Mouse (Mus musculus): ENCODE measurements around the gene Col6a3. TPM values are rescaled to one million over a fixed set of nuclear protein-coding genes. Genes with fewer than 3 reads are reported as not detected.

The Col6a3 gene
- polyA plus RNA-seq, 1 experiment from 2014 or later = 2.9 TPM

DNA sequence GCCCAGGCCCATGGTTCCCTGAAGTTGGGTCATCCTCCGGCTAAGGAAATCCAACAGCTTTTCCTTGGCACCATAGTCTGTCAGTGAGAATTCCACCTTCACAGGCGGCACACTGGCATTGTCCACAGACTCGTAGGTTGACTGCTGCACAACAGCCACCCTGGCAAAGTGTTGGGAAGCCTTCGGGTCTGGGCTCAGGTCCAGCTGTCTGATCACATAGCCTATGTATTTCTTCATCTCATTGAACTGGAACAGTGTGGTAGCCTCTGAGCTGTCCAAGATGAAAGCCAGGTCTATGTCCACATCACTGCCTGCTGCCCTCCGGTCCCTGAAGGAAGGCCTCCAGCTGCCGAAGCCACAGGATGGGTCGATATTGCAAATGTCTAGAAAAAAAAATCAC is 64.7 kb downstream of the Col6a3 start:
- Histone ChIP-seq H3K4me1 (ENCODE audit: control insufficient read depth, insufficient read depth, low read length) (0 out of 2 replicates have a peak, but pooled peaks cover 2% of the 10 kb centered on the region), H3K9me3 (replicated peaks; ENCODE audit: control insufficient read depth, low read length) (no peaks in the 10 kb centered on the region), H3K36me3 (ENCODE audit: control insufficient read depth, insufficient read depth, low read length) (no peaks in the 10 kb centered on the region), H3K27me3 (replicated peaks; ENCODE audit: control insufficient read depth, insufficient read depth, low read length) (no peaks in the 10 kb centered on the region), H3K27ac (ENCODE audit: low read depth, low read length) (no peak overlapping the region), H3K9ac (ENCODE audit: low read length) (no peak overlapping the region), H3K4me2 (ENCODE audit: low read length) (no peak overlapping the region), H3K4me3 (ENCODE audit: low read depth, low read length) (no peak overlapping the region)
- DNase-seq (ENCODE audit: low spot score) (no peak), ATAC-seq (no peak)
- 87% methylated on average over 7 of the region's 7 CpGs for WGBS

DNA sequence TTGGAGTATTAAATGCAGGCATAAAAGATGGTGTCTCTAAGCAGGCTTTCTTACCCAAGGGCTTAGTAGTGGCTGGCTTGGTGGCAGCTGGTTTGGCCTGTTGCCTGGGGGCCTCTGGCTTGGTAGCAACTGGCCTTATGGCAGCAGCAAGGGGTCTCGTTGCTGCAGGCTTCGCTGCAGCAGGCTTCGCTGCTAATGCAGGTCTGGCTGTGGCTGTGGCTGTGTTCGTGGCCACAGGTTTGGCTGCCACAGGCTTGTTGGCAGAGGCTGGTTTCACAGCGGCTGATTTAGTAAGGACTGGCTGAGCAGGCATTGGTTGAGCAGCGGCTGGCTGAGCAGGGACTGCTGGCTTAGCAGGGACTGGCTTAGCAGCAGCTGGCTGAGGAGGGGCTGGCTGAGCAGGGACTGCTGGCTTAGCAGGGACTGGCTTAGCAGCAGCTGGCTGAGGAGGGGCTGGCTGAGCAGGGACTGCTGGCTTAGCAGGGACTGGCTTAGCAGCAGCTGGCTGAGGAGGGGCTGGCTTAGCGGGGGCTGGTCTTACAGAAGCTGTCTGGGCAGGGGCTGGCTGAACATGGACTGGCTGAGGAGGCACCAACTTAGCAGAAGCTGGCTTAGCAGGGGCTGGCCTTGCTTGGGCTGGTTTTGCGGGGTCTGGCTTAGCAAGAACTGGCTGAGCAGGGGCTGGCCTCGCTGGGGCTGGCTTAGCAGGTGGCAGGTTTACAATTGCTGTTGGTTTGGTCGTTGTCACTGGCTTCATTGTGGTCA is 68.1 kb downstream of the Col6a3 start:
- ATAC-seq (peak; percentile 71; the same call in 1 of the 2 replicates), DNase-seq (ENCODE audit: low spot score) (peak; percentile 51)
- Histone ChIP-seq H3K9me3 (replicated peaks; ENCODE audit: control insufficient read depth, low read length) (no peaks in the 10 kb centered on the region), H3K4me1 (ENCODE audit: control insufficient read depth, insufficient read depth, low read length) (0 out of 2 replicates have a peak, but pooled peaks cover 2% of the 10 kb centered on the region), H3K27me3 (replicated peaks; ENCODE audit: control insufficient read depth, insufficient read depth, low read length) (no peaks in the 10 kb centered on the region), H3K9ac (ENCODE audit: low read length) (no peak overlapping the region), H3K4me3 (ENCODE audit: low read depth, low read length) (no peak overlapping the region), H3K4me2 (ENCODE audit: low read length) (no peak overlapping the region), H3K36me3 (ENCODE audit: control insufficient read depth, insufficient read depth, low read length) (no peaks in the 10 kb centered on the region), H3K27ac (ENCODE audit: low read depth, low read length) (no peak overlapping the region)
- WGBS = 14% methylated on average over 10 of the region's 10 CpGs

DNA sequence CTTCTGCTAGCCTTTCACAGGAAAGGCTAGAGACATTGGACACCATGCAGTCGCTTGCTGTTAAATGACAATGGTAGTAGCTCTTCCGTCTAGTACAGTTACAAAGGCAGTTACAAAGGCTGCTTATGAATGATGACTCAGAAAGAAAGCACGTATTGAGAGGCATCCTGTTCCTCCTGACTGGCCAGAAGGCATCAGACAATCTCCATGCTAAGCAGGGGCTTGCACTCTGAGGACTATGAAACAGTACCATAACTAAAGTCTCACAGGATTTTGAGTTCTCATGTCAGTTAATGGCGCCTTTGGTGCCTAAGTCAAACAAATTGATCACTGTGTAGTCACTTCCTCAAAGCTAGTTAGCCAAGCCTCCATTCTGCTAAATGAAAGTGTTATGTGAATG is 72.6 kb downstream of the Col6a3 start:
- H3K4me1 ChIP-seq (ENCODE audit: control insufficient read depth, insufficient read depth, low read length) = 0 out of 2 replicates have a peak, but pooled peaks cover 2% of the 10 kb centered on the region
- no peaks in the 10 kb centered on the region for H3K36me3 ChIP-seq (ENCODE audit: control insufficient read depth, insufficient read depth, low read length)
- ATAC-seq (no peak), DNase-seq (ENCODE audit: low spot score) (no peak)
- no peaks in the 10 kb centered on the region for H3K27me3 ChIP-seq (replicated peaks; ENCODE audit: control insufficient read depth, insufficient read depth, low read length)
- no peak overlapping the region for H3K9ac ChIP-seq (ENCODE audit: low read length)
- no peak overlapping the region for H3K4me3 ChIP-seq (ENCODE audit: low read depth, low read length)
- H3K27ac ChIP-seq (ENCODE audit: low read depth, low read length) = no peak overlapping the region
- 61% methylated on average over 4 of the region's 4 CpGs for WGBS
- H3K4me2 ChIP-seq (ENCODE audit: low read length) = no peak overlapping the region
- no peaks in the 10 kb centered on the region for H3K9me3 ChIP-seq (replicated peaks; ENCODE audit: control insufficient read depth, low read length)

DNA sequence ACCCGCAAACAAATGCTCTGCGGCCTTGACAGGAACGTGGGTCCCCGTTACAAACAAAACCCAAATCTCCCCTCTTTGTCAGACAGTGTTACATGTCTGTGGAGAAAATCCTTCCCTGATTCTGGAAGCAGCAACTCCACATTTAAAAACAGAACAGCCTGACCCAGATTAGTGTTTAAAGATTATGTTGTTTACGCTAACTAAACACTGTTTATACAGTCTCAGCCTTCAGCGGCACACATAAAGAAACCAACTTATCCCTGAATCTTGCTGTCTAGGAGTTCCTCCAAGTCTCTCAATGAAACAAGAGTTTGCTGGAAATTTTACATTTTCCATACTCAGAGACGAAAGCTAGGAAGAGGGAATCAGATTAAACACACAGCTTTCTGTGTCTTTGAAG is 73.7 kb downstream of the Col6a3 start:
- 86% methylated on average over 7 of the region's 7 CpGs for WGBS
- DNase-seq (ENCODE audit: low spot score) = no peak
- ATAC-seq = no peak
- H3K4me2 ChIP-seq (ENCODE audit: low read length) = no peak overlapping the region
- no peak overlapping the region for H3K4me3 ChIP-seq (ENCODE audit: low read depth, low read length)
- no peak overlapping the region for H3K9ac ChIP-seq (ENCODE audit: low read length)
- H3K36me3 ChIP-seq (ENCODE audit: control insufficient read depth, insufficient read depth, low read length) = no peaks in the 10 kb centered on the region
- no peaks in the 10 kb centered on the region for H3K9me3 ChIP-seq (replicated peaks; ENCODE audit: control insufficient read depth, low read length)
- H3K4me1 ChIP-seq (ENCODE audit: control insufficient read depth, insufficient read depth, low read length) = no peaks in the 10 kb centered on the region
- H3K27ac ChIP-seq (ENCODE audit: low read depth, low read length) = no peak overlapping the region
- H3K27me3 ChIP-seq (replicated peaks; ENCODE audit: control insufficient read depth, insufficient read depth, low read length) = no peaks in the 10 kb centered on the region

DNA sequence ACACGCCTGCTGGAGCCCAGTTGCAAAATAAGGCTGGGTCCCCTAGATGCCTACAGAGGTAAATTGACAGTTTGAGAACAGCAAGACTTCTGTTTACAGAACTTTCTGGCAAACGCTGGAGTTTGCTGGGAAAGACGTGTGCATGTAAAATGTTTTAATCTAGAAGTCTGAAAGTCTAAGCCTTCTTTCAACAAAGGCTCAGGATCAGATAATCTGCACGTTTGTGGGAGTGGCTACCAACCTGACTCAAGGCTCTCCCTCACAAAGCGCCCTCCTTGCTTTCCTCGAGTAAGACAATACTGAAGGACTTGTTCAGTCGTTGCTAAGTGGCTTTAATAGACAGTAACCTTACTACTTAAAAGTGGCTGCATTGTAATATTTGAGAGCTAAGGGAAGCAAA is 74.5 kb downstream of the Col6a3 start:
- DNase-seq (ENCODE audit: low spot score) = no peak
- 52% methylated on average over 7 of the region's 7 CpGs for WGBS
- H3K36me3 ChIP-seq (ENCODE audit: control insufficient read depth, insufficient read depth, low read length) = no peaks in the 10 kb centered on the region
- no peak overlapping the region for H3K27ac ChIP-seq (ENCODE audit: low read depth, low read length)
- no peaks in the 10 kb centered on the region for H3K9me3 ChIP-seq (replicated peaks; ENCODE audit: control insufficient read depth, low read length)
- no peak overlapping the region for H3K4me2 ChIP-seq (ENCODE audit: low read length)
- no peaks in the 10 kb centered on the region for H3K4me1 ChIP-seq (ENCODE audit: control insufficient read depth, insufficient read depth, low read length)
- no peak for ATAC-seq
- H3K27me3 ChIP-seq (replicated peaks; ENCODE audit: control insufficient read depth, insufficient read depth, low read length) = no peaks in the 10 kb centered on the region
- H3K4me3 ChIP-seq (ENCODE audit: low read depth, low read length) = no peak overlapping the region
- no peak overlapping the region for H3K9ac ChIP-seq (ENCODE audit: low read length)

DNA sequence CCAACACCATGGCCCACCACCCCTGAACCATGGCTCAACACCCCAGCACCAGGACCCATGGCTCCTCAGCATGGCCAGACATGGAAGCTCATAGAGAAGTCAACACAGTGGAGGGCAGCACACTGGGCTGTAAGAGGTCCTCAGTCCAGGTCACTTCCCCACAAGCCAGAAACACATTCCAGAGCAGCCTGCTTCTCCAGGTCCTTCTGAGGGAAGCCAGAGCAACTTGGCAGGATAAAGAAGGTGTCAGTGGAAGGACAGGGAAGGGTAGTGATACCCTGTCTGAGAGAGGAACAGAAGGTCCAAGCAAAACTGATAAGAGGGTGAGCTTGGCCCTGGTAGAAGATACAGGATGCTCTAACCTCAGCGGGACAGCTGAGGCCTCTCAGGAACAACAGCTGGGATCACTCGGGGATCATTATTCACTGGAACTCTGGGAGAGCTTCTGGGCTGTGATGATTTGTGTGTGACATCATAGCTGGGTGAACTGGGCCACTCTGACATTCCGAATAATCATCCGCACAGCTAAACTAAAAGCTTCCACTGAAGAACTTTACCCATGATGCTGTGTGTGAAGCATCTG is 85.6 kb downstream of the Col6a3 start:
- no peak overlapping the region for H3K9ac ChIP-seq (ENCODE audit: low read length)
- no peak overlapping the region for H3K27ac ChIP-seq (ENCODE audit: low read depth, low read length)
- H3K4me2 ChIP-seq (ENCODE audit: low read length) = no peak overlapping the region
- H3K27me3 ChIP-seq (replicated peaks; ENCODE audit: control insufficient read depth, insufficient read depth, low read length) = no peaks in the 10 kb centered on the region
- H3K9me3 ChIP-seq (replicated peaks; ENCODE audit: control insufficient read depth, low read length) = no peaks in the 10 kb centered on the region
- no peaks in the 10 kb centered on the region for H3K36me3 ChIP-seq (ENCODE audit: control insufficient read depth, insufficient read depth, low read length)
- DNase-seq (ENCODE audit: low spot score) (no peak), ATAC-seq (no peak)
- no peak overlapping the region for H3K4me3 ChIP-seq (ENCODE audit: low read depth, low read length)
- H3K4me1 ChIP-seq (ENCODE audit: control insufficient read depth, insufficient read depth, low read length) = peaks cover 3% of the 10 kb centered on the region; the same call in 1 of the 2 replicates
- 93% methylated on average over 4 of the region's 4 CpGs for WGBS

DNA sequence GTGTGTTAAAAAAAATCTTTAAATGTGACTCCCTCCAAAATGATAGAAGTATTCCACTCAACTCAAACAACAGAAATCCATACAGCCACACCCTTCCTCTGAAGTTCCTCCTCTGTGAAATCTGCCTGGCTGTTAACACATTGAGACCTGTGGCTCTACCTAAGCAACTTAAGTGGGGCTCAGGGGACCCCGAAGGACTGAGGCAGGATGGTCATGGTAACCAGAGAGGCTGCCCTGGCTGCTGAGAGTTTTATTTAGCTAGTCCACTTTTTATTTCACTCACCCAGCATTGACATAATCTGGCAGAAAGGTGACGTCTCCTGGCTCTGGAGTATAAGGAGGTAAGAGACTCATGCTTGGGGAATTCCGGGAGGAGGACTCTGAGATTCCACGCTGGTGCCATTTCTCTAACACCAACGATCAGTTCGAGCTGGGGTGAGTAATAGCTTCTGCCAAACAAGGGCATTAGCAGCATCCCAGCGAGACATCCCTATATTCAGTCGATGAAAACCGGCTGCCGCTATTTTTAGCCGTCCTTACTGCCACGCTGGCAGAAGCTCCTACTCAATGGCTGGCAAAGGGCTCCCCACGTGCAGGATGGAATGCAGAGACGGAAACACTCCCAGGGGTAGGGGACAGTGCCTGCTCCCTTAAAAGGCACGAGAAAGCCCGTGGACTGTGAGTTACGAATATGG is 89.8 kb downstream of the Col6a3 start:
- DNase-seq (ENCODE audit: low spot score) (peak; percentile 54), ATAC-seq (no peak)
- no peak overlapping the region for H3K9ac ChIP-seq (ENCODE audit: low read length)
- no peak overlapping the region for H3K4me3 ChIP-seq (ENCODE audit: low read depth, low read length)
- peaks cover 3% of the 10 kb centered on the region; the same call in 1 of the 2 replicates for H3K4me1 ChIP-seq (ENCODE audit: control insufficient read depth, insufficient read depth, low read length)
- no peak overlapping the region for H3K4me2 ChIP-seq (ENCODE audit: low read length)
- no peak overlapping the region for H3K27ac ChIP-seq (ENCODE audit: low read depth, low read length)
- no peaks in the 10 kb centered on the region for H3K36me3 ChIP-seq (ENCODE audit: control insufficient read depth, insufficient read depth, low read length)
- 56% methylated on average over 17 of the region's 17 CpGs for WGBS
- H3K27me3 ChIP-seq (replicated peaks; ENCODE audit: control insufficient read depth, insufficient read depth, low read length) = no peaks in the 10 kb centered on the region
- no peaks in the 10 kb centered on the region for H3K9me3 ChIP-seq (replicated peaks; ENCODE audit: control insufficient read depth, low read length)

DNA sequence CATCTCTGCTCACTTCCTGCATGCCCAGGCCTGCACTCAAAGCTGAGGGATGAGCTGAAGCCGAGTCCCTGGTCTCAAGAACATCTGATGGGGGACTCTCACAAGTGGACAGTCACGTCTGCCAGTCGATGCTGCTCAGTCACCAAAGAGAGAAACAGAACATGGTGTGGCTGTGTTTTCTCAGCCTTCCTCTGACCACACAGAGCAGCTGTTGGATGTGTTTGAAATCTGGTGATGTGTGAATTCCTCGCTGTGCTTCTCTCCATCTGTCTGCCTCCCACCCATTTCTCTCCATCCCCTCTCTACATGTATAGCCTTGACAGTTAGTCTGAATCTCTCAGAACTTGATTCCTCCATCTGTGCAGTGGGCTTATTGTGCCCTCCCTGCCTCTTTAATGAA is 92.5 kb downstream of the Col6a3 start:
- no peaks in the 10 kb centered on the region for H3K27me3 ChIP-seq (replicated peaks; ENCODE audit: control insufficient read depth, insufficient read depth, low read length)
- no peak for ATAC-seq
- DNase-seq (ENCODE audit: low spot score) = no peak
- H3K27ac ChIP-seq (ENCODE audit: low read depth, low read length) = no peak overlapping the region
- no peak overlapping the region for H3K4me3 ChIP-seq (ENCODE audit: low read depth, low read length)
- H3K36me3 ChIP-seq (ENCODE audit: control insufficient read depth, insufficient read depth, low read length) = no peaks in the 10 kb centered on the region
- no peak overlapping the region for H3K4me2 ChIP-seq (ENCODE audit: low read length)
- WGBS = 82% methylated on average over 4 of the region's 4 CpGs
- H3K9me3 ChIP-seq (replicated peaks; ENCODE audit: control insufficient read depth, low read length) = no peaks in the 10 kb centered on the region
- no peak overlapping the region for H3K9ac ChIP-seq (ENCODE audit: low read length)
- peaks cover 3% of the 10 kb centered on the region; the same call in 1 of the 2 replicates for H3K4me1 ChIP-seq (ENCODE audit: control insufficient read depth, insufficient read depth, low read length)

DNA sequence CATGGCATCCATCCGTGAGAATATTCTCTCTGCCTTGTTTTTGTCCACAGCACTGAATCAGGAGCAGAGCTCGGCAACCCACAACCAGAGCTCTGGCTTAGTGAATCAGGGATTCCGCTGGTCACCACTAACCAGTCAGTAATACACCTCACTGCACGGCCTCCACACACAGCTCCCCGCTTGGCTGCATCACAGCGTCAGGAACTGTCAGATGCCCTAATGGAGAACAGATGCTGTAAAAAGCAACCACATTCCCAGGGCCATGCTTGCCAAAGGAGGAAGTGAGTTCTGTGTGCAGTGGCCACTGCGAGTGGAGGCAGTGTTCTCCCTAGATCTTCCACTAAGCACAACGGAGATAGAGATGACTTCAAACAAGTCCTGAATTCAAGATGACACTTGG is 93.6 kb downstream of the Col6a3 start:
- Histone ChIP-seq H3K4me3 (ENCODE audit: low read depth, low read length) (no peak overlapping the region), H3K27me3 (replicated peaks; ENCODE audit: control insufficient read depth, insufficient read depth, low read length) (no peaks in the 10 kb centered on the region), H3K9me3 (replicated peaks; ENCODE audit: control insufficient read depth, low read length) (no peaks in the 10 kb centered on the region), H3K27ac (ENCODE audit: low read depth, low read length) (no peak overlapping the region), H3K36me3 (ENCODE audit: control insufficient read depth, insufficient read depth, low read length) (no peaks in the 10 kb centered on the region), H3K9ac (ENCODE audit: low read length) (no peak overlapping the region), H3K4me2 (ENCODE audit: low read length) (no peak overlapping the region), H3K4me1 (ENCODE audit: control insufficient read depth, insufficient read depth, low read length) (peaks cover 3% of the 10 kb centered on the region; the same call in 1 of the 2 replicates)
- DNase-seq (ENCODE audit: low spot score) = no peak
- ATAC-seq = no peak
- WGBS = 84% methylated on average over 8 of the region's 8 CpGs

All from forebrain, embryonic 14.5 days (tissue).